Mouse (Mus musculus) embryonic facial prominence, embryonic 14.5 days (tissue): ENCODE measurements around the gene Kcnj11. TPM values are rescaled to one million over a fixed set of nuclear protein-coding genes. Genes with fewer than 3 reads are reported as not detected.

Experiments
- ATAC-seq: fragments of 200-750 bp; cut with Nextera tagmentation; 2 replicates; pipeline ENCODE4 v1.8.0; 2017; ENCODE audit warnings: low read depth, moderate number of reproducible peaks, moderate TSS enrichment
- DNase-seq: peaks from one replicate; pipeline ENCODE4 v3.0.0-alpha.2; 2015; ENCODE audit warnings: low spot score
- H3K27ac ChIP-seq: fragments of 300-500 bp; sonication (generic); replicated peaks from 2 replicates; pipeline ENCODE4 v1.5.1; 2014; ENCODE audit warnings: low read depth, mild to moderate bottlenecking, low read length, moderate library complexity
- H3K27me3 ChIP-seq: fragments of 300-500 bp; sonication (generic); replicated peaks from 2 replicates; pipeline ENCODE4 v1.6.1; 2014; ENCODE audit warnings: low read length; ENCODE audit not compliant: control insufficient read depth, insufficient read depth
- H3K36me3 ChIP-seq: fragments of 300-500 bp; sonication (generic); 2 replicates; pipeline ENCODE4 v1.6.1; 2014; ENCODE audit warnings: low read length, mixed read lengths; ENCODE audit not compliant: control insufficient read depth, insufficient read depth
- H3K4me1 ChIP-seq: fragments of 300-500 bp; sonication (generic); 2 replicates; pipeline ENCODE4 v1.6.1; 2014; ENCODE audit warnings: antibody characterized with exemption, low read length; ENCODE audit not compliant: control insufficient read depth, insufficient read depth
- H3K4me2 ChIP-seq: fragments of 300-500 bp; sonication (generic); 2 replicates; pipeline ENCODE4 v1.6.1; 2014; ENCODE audit warnings: low read depth, mild to moderate bottlenecking, low read length, moderate library complexity, mixed read lengths
- H3K4me3 ChIP-seq: fragments of 300-500 bp; sonication (generic); 2 replicates; pipeline ENCODE4 v1.5.1; 2014; ENCODE audit warnings: low read depth, mild to moderate bottlenecking, low read length
- H3K9ac ChIP-seq: fragments of 300-500 bp; sonication (generic); 2 replicates; pipeline ENCODE4 v1.6.1; 2014; ENCODE audit warnings: low read depth, mild to moderate bottlenecking, low read length, moderate library complexity, mixed read lengths
- H3K9me3 ChIP-seq: fragments of 300-500 bp; sonication (generic); 2 replicates; pipeline ENCODE4 v1.6.1; 2016; ENCODE audit warnings: low read length; ENCODE audit not compliant: control insufficient read depth
- WGBS: fragments of 180-500 bp; shearing (Covaris S2); extraction: QIAGEN DNeasy Blood & Tissue Kit; methylation state at CpG from one replicate; pipeline ENCODE4 v1.1.7; 2014; 5-methylcytosine and 5-hydroxymethylcytosine counted together
- polyA plus RNA-seq: library from polyadenylated mRNA; unstranded; fragments of >200 nt; fragmentation: Nextera tagmentation; extraction: Ambion mirVana; gene quantifications from 2 replicates; pipeline ENCODE4 v1.2.1, GENCODE M21; 2014

The Kcnj11 gene
- polyA plus RNA-seq: 0.47 and 0.61 TPM in 2 replicates

DNA sequence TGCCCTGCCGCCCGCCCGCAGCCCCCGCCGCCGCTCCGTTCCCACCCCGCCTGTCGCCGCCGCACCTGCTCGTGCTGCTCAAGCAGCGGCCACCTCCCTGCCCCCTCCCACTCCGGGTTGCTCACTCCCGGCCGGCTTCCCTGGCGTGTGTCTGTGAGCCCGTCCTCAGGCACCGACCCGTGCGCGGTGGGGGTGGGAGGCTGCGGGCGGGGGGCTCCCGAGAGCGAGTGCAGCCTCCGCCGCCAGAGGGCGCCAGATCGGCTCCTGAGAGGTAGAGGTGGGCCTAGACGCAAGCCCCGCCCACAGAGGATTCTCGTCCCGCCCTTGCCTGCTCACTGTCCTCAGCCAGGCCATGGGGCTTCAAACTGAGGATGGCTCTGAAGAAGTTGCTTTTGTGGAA, at the start of gene Kcnj11:
Gene Kcnj11 (minus strand): TSS at position 202 of the 400 bp plus-strand sequence.
- Histone ChIP-seq H3K4me1 (no peaks in the 10 kb centered on the region), H3K36me3 (no peaks in the 10 kb centered on the region), H3K27ac (no peak within 1 kb of the TSS), H3K4me3 (peak within 1 kb of the TSS; percentile 49), H3K9me3 (no peaks in the 10 kb centered on the region), H3K4me2 (peak within 1 kb of the TSS; percentile 87), H3K9ac (peak within 1 kb of the TSS; percentile 68), H3K27me3 (peaks cover 9% of the 10 kb centered on the region)
- DNase-seq (peak; percentile 88), ATAC-seq (peak; percentile 88)
- whole genome bisulfite sequencing: 0% methylated on average over 29 of the region's 34 CpGs

DNA sequence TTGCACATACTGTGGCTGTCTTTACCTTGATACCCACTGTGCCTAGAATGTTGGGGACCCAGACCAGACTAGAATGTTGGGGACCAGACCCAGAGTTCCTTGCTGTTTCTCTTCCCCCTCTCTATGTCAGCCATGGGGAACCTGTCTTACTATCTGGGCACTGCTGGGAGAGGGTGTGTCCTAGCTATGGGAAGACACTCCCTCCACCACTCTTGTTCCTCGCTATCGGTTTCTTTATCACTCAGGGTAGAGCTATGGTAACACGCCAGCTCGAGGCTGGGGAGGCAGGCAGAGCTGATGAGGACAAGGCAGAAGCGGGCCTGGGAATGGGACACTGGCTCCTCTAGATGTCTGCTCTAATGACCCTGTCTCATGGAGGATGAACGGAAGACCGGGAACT, 46.9 kb upstream of the Kcnj11 start:
- Histone ChIP-seq H3K27me3 (no peaks in the 10 kb centered on the region), H3K9me3 (no peaks in the 10 kb centered on the region), H3K27ac (no peak overlapping the region), H3K9ac (no peak overlapping the region), H3K4me2 (no peak overlapping the region), H3K36me3 (no peaks in the 10 kb centered on the region), H3K4me1 (no peaks in the 10 kb centered on the region), H3K4me3 (no peak overlapping the region)
- 85% methylated on average over 7 of the region's 7 CpGs for WGBS
- DNase-seq: no peak
- no peak for ATAC-seq

DNA sequence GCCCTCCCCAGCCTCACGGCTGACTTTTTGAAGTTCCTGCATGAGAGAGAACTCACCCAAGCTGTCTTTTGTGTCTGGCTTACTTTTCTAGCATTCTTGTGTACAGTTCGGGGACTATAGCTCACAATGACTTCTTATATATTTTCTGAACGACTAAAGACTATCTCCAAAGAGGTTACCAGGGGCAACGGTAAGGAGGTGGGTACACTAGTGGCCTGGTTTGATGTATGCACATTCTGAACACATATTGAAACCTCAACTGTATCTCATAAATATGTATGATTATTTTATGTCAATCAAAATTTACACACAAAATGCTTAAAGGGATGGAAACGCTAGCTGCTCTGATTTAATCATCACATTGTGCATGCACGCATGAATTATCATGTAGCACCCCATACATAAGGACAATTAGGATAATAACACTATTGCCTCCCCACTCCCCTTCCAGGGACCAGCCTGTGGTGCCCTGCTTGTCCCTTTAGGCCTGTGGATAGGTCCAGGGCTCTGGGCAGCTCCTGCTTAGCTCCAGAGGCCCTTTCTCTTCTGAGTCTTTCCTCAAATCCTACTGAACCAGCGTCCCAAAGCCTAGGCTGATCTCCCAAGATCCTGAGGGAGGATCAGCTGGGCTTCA, 46.2 kb upstream of the Kcnj11 start:
- DNase-seq: no peak
- Histone ChIP-seq H3K27me3 (no peaks in the 10 kb centered on the region), H3K36me3 (no peaks in the 10 kb centered on the region), H3K27ac (no peak overlapping the region), H3K4me3 (no peak overlapping the region), H3K4me1 (no peaks in the 10 kb centered on the region), H3K9me3 (no peaks in the 10 kb centered on the region), H3K9ac (no peak overlapping the region), H3K4me2 (no peak overlapping the region)
- WGBS: 75% methylated on average over 7 of the region's 7 CpGs
- ATAC-seq: no peak

DNA sequence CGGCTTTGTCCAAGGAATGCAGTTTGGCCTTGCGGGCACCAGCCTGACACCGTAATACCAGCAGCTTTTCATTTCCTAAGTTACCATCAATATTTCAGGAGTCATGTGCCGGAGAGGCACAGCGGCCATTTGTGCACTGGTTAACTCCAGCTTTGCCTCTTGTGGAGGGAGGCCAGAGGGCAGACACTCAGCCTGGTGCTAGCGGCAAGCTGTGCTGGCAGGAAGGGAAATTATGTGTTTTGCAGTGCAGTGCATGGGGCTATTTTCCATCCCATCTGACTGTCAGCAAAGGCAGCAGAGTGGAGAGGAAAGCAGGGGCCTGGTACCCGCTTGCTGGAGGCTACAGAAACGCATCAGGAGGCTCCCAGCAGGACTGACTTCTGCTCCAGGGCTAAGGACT, 43.5 kb upstream of the Kcnj11 start:
- DNase-seq: no peak
- 76% methylated on average over 8 of the region's 8 CpGs for WGBS
- Histone ChIP-seq H3K4me3 (no peak overlapping the region), H3K36me3 (no peaks in the 10 kb centered on the region), H3K9ac (no peak overlapping the region), H3K4me1 (no peaks in the 10 kb centered on the region), H3K27me3 (no peaks in the 10 kb centered on the region), H3K9me3 (no peaks in the 10 kb centered on the region), H3K4me2 (no peak overlapping the region), H3K27ac (no peak overlapping the region)
- no peak for ATAC-seq

DNA sequence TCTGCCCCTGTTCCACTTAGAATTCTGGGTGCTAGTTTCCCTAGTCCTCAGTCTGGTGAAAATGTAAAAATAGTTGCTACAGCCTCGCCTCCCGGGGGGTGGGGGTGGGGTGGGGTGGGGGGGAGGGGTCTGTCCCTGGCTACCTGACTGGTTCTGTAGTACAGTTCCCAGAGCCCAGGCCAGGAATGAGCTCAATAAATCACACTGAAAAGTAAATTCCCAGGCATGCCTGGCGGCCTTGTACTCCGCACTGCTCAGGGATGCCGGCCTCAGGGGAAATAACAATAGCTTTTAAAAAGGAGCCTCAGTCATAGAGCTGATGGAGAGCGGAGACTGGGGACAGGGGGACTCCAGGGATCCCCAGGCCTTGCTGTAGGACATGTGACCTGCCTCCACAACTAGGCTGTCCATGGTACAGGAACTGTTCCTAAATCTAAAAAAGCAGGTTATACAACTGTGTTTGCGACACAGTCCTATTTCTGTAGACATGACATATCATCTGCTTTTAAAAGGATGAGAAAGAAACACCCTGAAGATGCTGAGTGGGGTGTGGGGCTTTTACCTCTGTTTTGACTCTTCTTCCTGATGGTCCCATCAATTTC, 37.9 kb upstream of the Kcnj11 start:
- Histone ChIP-seq H3K4me2 (no peak overlapping the region), H3K9ac (no peak overlapping the region), H3K27ac (no peak overlapping the region), H3K9me3 (no peaks in the 10 kb centered on the region), H3K4me1 (no peaks in the 10 kb centered on the region), H3K36me3 (no peaks in the 10 kb centered on the region), H3K4me3 (no peak overlapping the region), H3K27me3 (no peaks in the 10 kb centered on the region)
- DNase-seq (no peak), ATAC-seq (no peak)
- WGBS: 36% methylated on average over 7 of the region's 7 CpGs

DNA sequence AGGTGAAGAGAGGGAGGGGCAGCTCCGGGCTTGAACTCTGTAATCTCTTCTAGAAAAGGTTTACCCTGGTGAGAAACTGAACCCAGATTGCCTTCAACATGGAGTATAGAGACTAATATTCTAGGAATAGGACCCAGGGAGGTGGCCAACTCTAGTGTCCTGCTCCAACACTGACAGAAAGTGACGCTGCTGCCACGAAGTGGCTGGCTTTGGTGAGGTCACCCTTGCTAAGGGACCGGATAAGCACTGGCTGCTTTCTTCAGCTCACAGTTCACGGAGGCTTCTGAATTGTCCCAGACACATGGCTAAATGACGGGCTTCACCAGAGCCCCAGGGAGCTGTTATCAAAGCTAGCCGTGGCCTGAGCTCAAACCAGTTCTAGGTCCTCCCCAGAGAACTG, 33.3 kb upstream of the Kcnj11 start:
- Histone ChIP-seq H3K4me3 (no peak overlapping the region), H3K27me3 (no peaks in the 10 kb centered on the region), H3K36me3 (no peaks in the 10 kb centered on the region), H3K4me2 (no peak overlapping the region), H3K27ac (no peak overlapping the region), H3K4me1 (0 out of 2 replicates have a peak, but pooled peaks cover 4% of the 10 kb centered on the region), H3K9me3 (no peaks in the 10 kb centered on the region), H3K9ac (no peak overlapping the region)
- no peak for DNase-seq
- WGBS: 24% methylated on average over 7 of the region's 7 CpGs
- ATAC-seq: no peak

DNA sequence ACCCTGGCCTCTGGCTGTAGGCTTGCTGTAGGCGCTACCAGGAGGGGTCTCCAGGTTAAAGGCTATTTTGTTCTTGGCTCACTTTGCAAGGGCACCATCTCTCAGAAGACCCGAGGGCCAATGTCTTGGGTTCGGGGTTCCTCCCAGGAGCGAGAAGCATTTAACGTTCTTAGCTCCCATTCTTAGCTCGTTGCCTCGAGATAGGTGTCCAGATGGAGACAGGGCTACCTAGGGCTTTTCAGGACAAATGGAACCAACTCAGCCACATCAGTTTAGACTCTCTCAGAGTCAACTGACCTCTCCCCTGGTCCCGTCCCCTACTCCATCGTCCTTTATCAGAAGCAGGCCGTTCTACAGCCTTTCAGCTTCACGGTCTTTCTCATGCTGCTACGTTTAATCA, 31.7 kb upstream of the Kcnj11 start:
- H3K9ac ChIP-seq: no peak overlapping the region
- H3K27me3 ChIP-seq: no peaks in the 10 kb centered on the region
- ATAC-seq: no peak
- no peak overlapping the region for H3K4me2 ChIP-seq
- H3K27ac ChIP-seq: no peak overlapping the region
- H3K9me3 ChIP-seq: no peaks in the 10 kb centered on the region
- H3K36me3 ChIP-seq: no peaks in the 10 kb centered on the region
- WGBS: 89% methylated on average over 12 of the region's 12 CpGs
- H3K4me3 ChIP-seq: no peak overlapping the region
- H3K4me1 ChIP-seq: 0 out of 2 replicates have a peak, but pooled peaks cover 4% of the 10 kb centered on the region
- no peak for DNase-seq

DNA sequence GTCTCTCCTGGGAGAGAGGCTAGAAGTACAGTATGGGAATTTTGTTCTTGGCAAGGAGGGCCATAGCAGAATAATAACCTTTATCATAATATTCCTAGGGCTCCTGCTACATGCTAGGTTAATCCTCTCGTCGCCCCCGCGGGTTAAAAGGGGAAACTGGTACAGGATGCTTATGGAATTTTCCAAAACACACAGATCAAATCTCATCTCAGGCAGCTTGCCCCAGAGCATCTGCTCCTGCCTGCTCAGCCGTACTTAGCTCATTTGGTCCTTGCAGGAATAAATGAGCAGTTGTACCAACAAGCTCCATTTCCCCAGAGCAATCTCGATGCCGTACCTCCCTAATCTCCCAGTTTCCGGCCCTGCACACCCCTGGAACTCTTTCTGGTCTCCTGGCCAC, 31.2 kb upstream of the Kcnj11 start:
- 52% methylated on average over 8 of the region's 8 CpGs for WGBS
- Histone ChIP-seq H3K27ac (no peak overlapping the region), H3K27me3 (no peaks in the 10 kb centered on the region)

DNA sequence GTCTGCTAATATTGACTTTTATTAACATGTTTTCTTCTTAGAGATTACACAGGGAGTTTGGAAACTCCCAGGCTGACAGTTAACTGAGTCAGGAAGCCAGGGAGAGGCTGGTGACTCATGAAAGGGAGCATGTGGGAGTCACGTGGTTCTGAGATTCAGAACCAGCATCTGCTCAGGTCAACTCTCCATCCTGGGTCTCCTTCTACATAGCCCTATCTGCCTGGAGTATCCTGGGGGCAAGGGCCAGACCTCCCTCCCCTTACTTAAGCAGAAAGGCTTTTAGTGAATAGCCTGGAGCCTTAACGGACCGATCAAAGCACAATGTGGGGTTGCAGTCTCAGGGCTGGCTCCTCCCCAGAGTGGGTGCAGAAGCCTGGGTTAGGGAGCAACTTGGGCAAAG, 30.7 kb upstream of the Kcnj11 start:
- H3K9me3 ChIP-seq: no peaks in the 10 kb centered on the region
- no peak for ATAC-seq
- 12% methylated on average over 3 of the region's 3 CpGs for WGBS

More for the DNA sequence above, 31.2 kb upstream of the Kcnj11 start:
- no peaks in the 10 kb centered on the region for H3K9me3 ChIP-seq
- no peaks in the 10 kb centered on the region for H3K36me3 ChIP-seq
- DNase-seq (no peak), ATAC-seq (no peak)
- H3K4me3 ChIP-seq: no peak overlapping the region
- no peak overlapping the region for H3K9ac ChIP-seq
- no peak overlapping the region for H3K4me2 ChIP-seq
- 0 out of 2 replicates have a peak, but pooled peaks cover 4% of the 10 kb centered on the region for H3K4me1 ChIP-seq

More for the DNA sequence above, 30.7 kb upstream of the Kcnj11 start:
- H3K4me1 ChIP-seq: 0 out of 2 replicates have a peak, but pooled peaks cover 4% of the 10 kb centered on the region
- no peak overlapping the region for H3K9ac ChIP-seq
- no peak for DNase-seq
- no peak overlapping the region for H3K4me2 ChIP-seq
- H3K27me3 ChIP-seq: no peaks in the 10 kb centered on the region
- no peak overlapping the region for H3K4me3 ChIP-seq
- no peak overlapping the region for H3K27ac ChIP-seq
- no peaks in the 10 kb centered on the region for H3K36me3 ChIP-seq
